Mouse (Mus musculus): ENCODE measurements around the gene Them5. TPM values are rescaled to one million over a fixed set of nuclear protein-coding genes. Genes with fewer than 3 reads are reported as not detected.

Them5 gene
- total RNA-seq, 2 experiments from 2014 or later, result 0.28 TPM; not detected in 1

DNA sequence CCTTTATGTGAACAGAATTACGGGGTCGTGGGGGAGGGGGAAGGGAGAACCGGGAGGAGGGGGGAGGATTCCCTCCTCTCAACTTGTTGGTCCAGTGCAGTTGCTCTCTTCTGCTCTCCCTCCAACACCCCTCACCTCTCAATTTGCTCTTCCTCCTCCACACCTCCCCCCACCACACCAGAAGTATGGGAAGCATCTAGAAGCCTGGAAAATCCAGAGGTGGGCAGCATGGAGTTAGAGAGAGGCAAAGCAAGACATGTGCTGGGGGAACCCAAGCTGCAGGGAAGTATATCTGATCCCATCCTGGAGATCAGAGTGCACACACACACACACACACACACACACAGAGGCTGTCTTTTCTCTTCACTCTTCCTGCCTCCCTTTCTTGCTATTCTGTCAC is 30.1 kb downstream of the Them5 start:
- DNase-seq, result no peak

GRCm38 (mm10) chr3:94372641-94373040 is 30.7 kb downstream of the Them5 start, which contains the start of gene Rorc:
Rorc (plus strand) TSS chr3:94372794.
- peak; percentile 64 for DNase-seq

GRCm38 (mm10) chr3:94373090-94373489 is 31.2 kb downstream of the Them5 start:
- DNase-seq, result no peak

GRCm38 (mm10) chr3:94373597-94374011 is 31.7 kb downstream of the Them5 start:
- DNase-seq, result peak; percentile 74

- DNase-seq, result peak; percentile 52
Measured at GRCm38 (mm10) chr3:94374636-94375035, 32.7 kb downstream of the Them5 start.

DNA sequence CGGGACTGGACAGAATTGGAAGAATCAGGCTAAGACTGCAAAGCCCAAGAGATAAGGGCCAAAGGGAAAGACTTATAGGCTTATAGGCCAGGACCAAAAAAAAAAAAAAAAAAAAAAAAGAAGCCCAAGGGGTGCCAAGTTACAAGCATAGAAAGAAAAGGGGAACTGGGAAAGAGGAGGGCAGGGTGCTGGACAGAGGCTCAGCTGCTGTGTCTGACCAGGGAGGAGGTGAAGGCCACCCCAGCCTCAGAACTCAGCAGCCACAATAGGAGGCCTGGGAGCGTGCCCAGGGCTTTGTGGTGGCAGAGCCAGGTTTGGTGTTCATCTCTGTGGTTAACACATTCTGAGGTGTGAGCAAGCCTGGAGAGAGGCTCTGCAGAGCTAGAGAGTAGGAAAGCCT is 33.2 kb downstream of the Them5 start:
- DNase-seq, result no peak

GRCm38 (mm10) chr3:94375861-94376260 is 34.0 kb downstream of the Them5 start:
- no peak for DNase-seq

DNA sequence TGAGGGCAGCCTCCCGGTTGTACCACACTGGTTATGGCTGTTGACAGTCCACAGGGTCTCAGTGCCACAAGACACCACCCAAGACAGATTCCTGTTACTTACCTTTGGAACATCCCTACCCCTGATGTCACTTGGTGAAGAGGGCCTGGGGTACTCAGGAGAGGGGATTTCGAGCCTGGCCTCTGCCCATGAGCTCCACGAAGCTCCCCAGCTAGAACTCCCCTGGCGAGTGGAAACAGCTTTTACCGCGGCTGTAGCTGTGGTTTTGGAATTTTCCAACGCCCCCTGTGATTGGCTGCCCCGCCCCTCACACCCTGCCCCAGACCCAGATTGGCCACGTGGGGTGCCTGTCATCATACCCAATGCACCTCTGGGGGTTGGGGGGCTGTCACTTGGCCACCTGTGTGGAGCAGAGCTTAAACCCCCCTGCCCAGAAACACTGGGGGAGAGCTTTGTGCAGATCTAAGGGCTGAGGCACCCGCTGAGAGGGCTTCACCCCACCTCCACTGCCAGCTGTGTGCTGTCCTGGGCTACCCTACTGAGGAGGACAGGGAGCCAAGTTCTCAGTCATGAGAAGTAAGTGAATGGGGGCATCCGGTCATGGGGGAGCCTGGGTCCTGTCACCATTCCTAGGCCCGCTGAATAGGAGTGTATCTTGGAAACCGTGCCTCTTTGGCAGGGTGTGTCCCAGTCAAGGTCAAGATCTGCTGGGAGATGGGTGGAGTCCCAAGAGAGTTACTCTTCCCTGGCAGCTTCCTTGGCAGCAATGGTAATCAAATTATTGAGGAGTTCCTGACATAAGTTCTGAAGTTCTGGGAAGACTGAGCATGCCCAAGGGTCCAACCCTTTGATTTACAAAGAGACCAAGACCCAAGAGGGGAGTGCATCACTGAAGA is 35.4 kb downstream of the Them5 start:
- DNase-seq, result peak; percentile 55

GRCm38 (mm10) chr3:94379831-94380510 is 38.1 kb downstream of the Them5 start:
- DNase-seq, result no peak

- DNase-seq, result no peak
Measured at GRCm38 (mm10) chr3:94382308-94382707, 40.4 kb downstream of the Them5 start.

GRCm38 (mm10) chr3:94383476-94383875 is 41.6 kb downstream of the Them5 start:
- no peak for DNase-seq

GRCm38 (mm10) chr3:94386671-94387070 is 44.8 kb downstream of the Them5 start:
- DNase-seq, result no peak

GRCm38 (mm10) chr3:94387391-94387790 is 45.5 kb downstream of the Them5 start:
- DNase-seq, result no peak

- no peak for DNase-seq
Measured at GRCm38 (mm10) chr3:94388047-94388446, 46.1 kb downstream of the Them5 start.

- DNase-seq, result no peak
Measured at GRCm38 (mm10) chr3:94389420-94389819, 47.5 kb downstream of the Them5 start.

GRCm38 (mm10) chr3:94391001-94391400 is 49.1 kb downstream of the Them5 start:
- no peak for DNase-seq

DNA sequence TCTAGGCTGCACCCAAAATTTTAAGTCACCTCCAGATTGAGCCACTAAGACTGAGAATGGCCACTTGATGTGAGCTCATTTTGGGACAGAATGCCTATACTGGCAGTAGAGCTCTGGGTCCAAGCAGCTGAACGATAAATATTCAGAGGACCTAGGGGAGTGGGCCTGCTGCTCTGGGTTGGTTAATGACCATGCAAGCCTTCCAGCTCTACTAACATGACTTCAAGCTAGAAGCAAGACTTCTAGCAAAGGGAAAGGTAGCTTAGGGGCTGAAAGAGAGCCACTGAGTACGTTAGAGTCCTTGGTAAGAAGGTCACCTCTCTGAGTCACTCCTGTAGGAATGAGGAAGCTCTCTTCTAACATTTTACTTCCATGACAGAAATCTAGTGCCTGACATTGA is 50.2 kb downstream of the Them5 start:
- DNase-seq, result no peak

- DNase-seq, result no peak
Measured at GRCm38 (mm10) chr3:94393049-94393448, 51.1 kb downstream of the Them5 start.

GRCm38 (mm10) chr3:94396336-94396735 is 54.4 kb downstream of the Them5 start:
- no peak for DNase-seq

- DNase-seq, result no peak
Measured at GRCm38 (mm10) chr3:94396851-94397250, 55.0 kb downstream of the Them5 start.
